Mouse (Mus musculus) CH12.LX (cell line): ENCODE measurements at regions not wholly inside any gene's neighbourhood (a gene's known extent, or its start where the extent isn't known, plus 50 kb on each side); places are given as distances from the start of the nearest gene placed in this dataset.

Source experiments
- DNase-seq: peaks from one replicate; pipeline ENCODE4 v3.0.0-alpha.2; 2013; ENCODE audit errors: extremely low read depth
- H3K27ac ChIP-seq: 2 replicates; pipeline ENCODE4 v1.5.1; 2012; ENCODE audit warnings: low read depth, mild to moderate bottlenecking, control low read depth, moderate library complexity; ENCODE audit not compliant: insufficient read depth
- H3K27me3 ChIP-seq: replicated peaks from 2 replicates; pipeline ENCODE3; 2012; ENCODE audit warnings: inconsistent platforms
- H3K36me3 ChIP-seq, 2 experiments: replicated peaks in 1 of 2; 2 replicates each; pipeline versions ENCODE3 to v1.6.1; 2012; ENCODE audit warnings: inconsistent platforms in 1 of 2, low read length in 1 of 2, mild to moderate bottlenecking in 1 of 2, mixed read lengths in 1 of 2, moderate library complexity in 1 of 2; ENCODE audit not compliant: control insufficient read depth in 1 of 2, insufficient read depth in 1 of 2
- H3K4me1 ChIP-seq, 2 experiments: 2 replicates each; pipeline ENCODE4 v1.6.1; 2012; ENCODE audit warnings: inconsistent platforms in 1 of 2, moderate library complexity in 1 of 2; ENCODE audit not compliant: insufficient read depth in 2 of 2, control insufficient read depth in 1 of 2
- H3K4me2 ChIP-seq: 2 replicates; pipeline ENCODE4 v1.6.1; 2012; ENCODE audit warnings: low read depth, mild to moderate bottlenecking, control low read depth; ENCODE audit not compliant: poor library complexity, insufficient read depth, severe bottlenecking
- H3K4me3 ChIP-seq, 3 experiments: fragments of 150-350 bp in 1 of 3; sonication (generic) in 1 of 3; replicated peaks in 1 of 3; 2 replicates each; pipeline versions ENCODE3 to v1.5.1; 2011 to 2012; ENCODE audit warnings: low read depth in 2 of 3, low read length in 2 of 3, mild to moderate bottlenecking in 2 of 3, moderate library complexity in 2 of 3, control low read depth in 1 of 3, improper control_type of control experiment in 1 of 3, inconsistent platforms in 1 of 3, mixed read lengths in 1 of 3; ENCODE audit not compliant: poor library complexity in 1 of 3
- H3K79me2 ChIP-seq: replicated peaks from 2 replicates; pipeline ENCODE4 v1.6.1; 2012; ENCODE audit warnings: mild to moderate bottlenecking, moderate library complexity; ENCODE audit not compliant: control insufficient read depth, poor library complexity, insufficient read depth, severe bottlenecking; ENCODE audit errors: extremely low read depth
- H3K9ac ChIP-seq: 2 replicates; pipeline ENCODE4 v1.6.1; 2012; ENCODE audit warnings: low read depth, mild to moderate bottlenecking, control low read depth, moderate library complexity; ENCODE audit not compliant: insufficient read depth
- H3K9me3 ChIP-seq: replicated peaks from 2 replicates; pipeline ENCODE3; 2012; ENCODE audit warnings: low read length, inconsistent platforms, mixed read lengths
- BHLHE40 ChIP-seq: IDR thresholded peaks from 2 replicates; pipeline ENCODE4 v1.6.1; 2011; ENCODE audit warnings: mild to moderate bottlenecking, low read depth, low read length, improper control_type of control experiment
- CHD1 ChIP-seq: IDR thresholded peaks from 2 replicates; pipeline ENCODE4 v1.6.1; 2012; ENCODE audit warnings: low read depth, low read length, improper control_type of control experiment, inconsistent platforms
- CTCF ChIP-seq, 2 experiments: IDR thresholded peaks in 1 of 2; conservative IDR thresholded peaks in 1 of 2; 2 replicates each; pipeline ENCODE4 v1.5.1; 2011 to 2012; ENCODE audit warnings: low read depth in 2 of 2, low read length in 2 of 2, improper control_type of control experiment in 1 of 2, inconsistent platforms in 1 of 2, mild to moderate bottlenecking in 1 of 2, moderate library complexity in 1 of 2
- E2F4 ChIP-seq: IDR thresholded peaks from 2 replicates; pipeline ENCODE4 v1.6.1; 2011; ENCODE audit warnings: low read depth, low read length, improper control_type of control experiment; ENCODE audit not compliant: insufficient replicate concordance
- ELF1 ChIP-seq: IDR thresholded peaks from 2 replicates; pipeline ENCODE4 v1.6.1; 2014; ENCODE audit warnings: low read depth, mild to moderate bottlenecking, inconsistent platforms, low read length, improper control_type of control experiment
- EP300 ChIP-seq: IDR thresholded peaks from 2 replicates; pipeline ENCODE4 v1.6.1; 2011; ENCODE audit warnings: low read length, improper control_type of control experiment
- HCFC1 ChIP-seq: IDR thresholded peaks from 2 replicates; pipeline ENCODE4 v1.6.1; 2012; ENCODE audit warnings: low read depth, mild to moderate bottlenecking, inconsistent platforms, low read length, improper control_type of control experiment
- IRF4 ChIP-seq: IDR thresholded peaks from 2 replicates; pipeline ENCODE4 v1.6.1; 2014; ENCODE audit warnings: low read depth, mild to moderate bottlenecking, inconsistent platforms, low read length, improper control_type of control experiment
- JUN ChIP-seq: IDR thresholded peaks from 2 replicates; pipeline ENCODE4 v1.6.1; 2011; ENCODE audit warnings: low read depth, mild to moderate bottlenecking, low read length, improper control_type of control experiment, moderate library complexity; ENCODE audit not compliant: insufficient read depth
- KAT2A ChIP-seq: IDR thresholded peaks from 2 replicates; pipeline ENCODE4 v1.6.1; 2012; ENCODE audit warnings: low read length, improper control_type of control experiment, inconsistent platforms; ENCODE audit not compliant: insufficient replicate concordance
- MAFK ChIP-seq: IDR thresholded peaks from 2 replicates; pipeline ENCODE4 v1.6.1; 2011; ENCODE audit warnings: low read length, improper control_type of control experiment; ENCODE audit not compliant: insufficient replicate concordance
- MAX ChIP-seq: IDR thresholded peaks from 2 replicates; pipeline ENCODE4 v1.6.1; 2011; ENCODE audit warnings: low read length, improper control_type of control experiment
- MEF2A ChIP-seq: IDR thresholded peaks from 2 replicates; pipeline ENCODE4 v1.6.1; 2014; ENCODE audit warnings: low read depth, mild to moderate bottlenecking, inconsistent platforms, low read length, improper control_type of control experiment, borderline replicate concordance
- MXI1 ChIP-seq: IDR thresholded peaks from 2 replicates; pipeline ENCODE4 v1.6.1; 2011; ENCODE audit warnings: mild to moderate bottlenecking, low read depth, low read length, improper control_type of control experiment
- MYC ChIP-seq: IDR thresholded peaks from 2 replicates; pipeline ENCODE4 v1.6.1; 2011; ENCODE audit warnings: low read depth, mild to moderate bottlenecking, improper control_type of control experiment, low read length
- NELFE ChIP-seq: IDR thresholded peaks from 2 replicates; pipeline ENCODE4 v1.6.1; 2011; ENCODE audit warnings: low read depth, low read length, improper control_type of control experiment
- PAX5 ChIP-seq: IDR thresholded peaks from 2 replicates; pipeline ENCODE4 v1.6.1; 2012; ENCODE audit warnings: low read length, inconsistent platforms, mixed read lengths
- POLR2AphosphoS2 ChIP-seq: IDR thresholded peaks from 2 replicates; pipeline ENCODE4 v1.6.1; 2011; ENCODE audit warnings: low read depth, low read length, improper control_type of control experiment
- RAD21 ChIP-seq: IDR thresholded peaks from 2 replicates; pipeline ENCODE4 v1.6.1; 2011; ENCODE audit warnings: low read depth, mild to moderate bottlenecking, low read length, improper control_type of control experiment, moderate library complexity
- RCOR1 ChIP-seq: conservative IDR thresholded peaks from 2 replicates; pipeline ENCODE4 v1.6.1; 2012; ENCODE audit warnings: low read depth, mild to moderate bottlenecking, inconsistent platforms, low read length, improper control_type of control experiment
- SIN3A ChIP-seq: IDR thresholded peaks from 2 replicates; pipeline ENCODE4 v1.6.1; 2012; ENCODE audit warnings: low read length, improper control_type of control experiment, inconsistent platforms
- SMC3 ChIP-seq: IDR thresholded peaks from 2 replicates; pipeline ENCODE4 v1.6.1; 2011; ENCODE audit warnings: low read depth, low read length, improper control_type of control experiment
- TBP ChIP-seq: conservative IDR thresholded peaks from 2 replicates; pipeline ENCODE4 v1.6.1; 2011; ENCODE audit warnings: low read depth, low read length, improper control_type of control experiment
- UBTF ChIP-seq: IDR thresholded peaks from 2 replicates; pipeline ENCODE4 v1.6.1; 2012; ENCODE audit warnings: low read depth, mild to moderate bottlenecking, inconsistent platforms, low read length, improper control_type of control experiment, moderate library complexity
- USF2 ChIP-seq: conservative IDR thresholded peaks from 2 replicates; pipeline ENCODE4 v1.6.1; 2011; ENCODE audit warnings: low read depth, low read length, improper control_type of control experiment
- ZC3H11A ChIP-seq: IDR thresholded peaks from 2 replicates; pipeline ENCODE4 v1.6.1; 2012; ENCODE audit warnings: low read depth, mild to moderate bottlenecking, inconsistent platforms, low read length, improper control_type of control experiment
- ZKSCAN1 ChIP-seq: IDR thresholded peaks from 2 replicates; pipeline ENCODE4 v1.6.1; 2012; ENCODE audit warnings: low read depth, inconsistent platforms, low read length, improper control_type of control experiment, borderline replicate concordance
- ZMIZ1 ChIP-seq: IDR thresholded peaks from 2 replicates; pipeline ENCODE4 v1.6.1; 2012; ENCODE audit warnings: low read depth, mild to moderate bottlenecking, inconsistent platforms, low read length, improper control_type of control experiment
- ZNF384 ChIP-seq: IDR thresholded peaks from 2 replicates; pipeline ENCODE4 v1.6.1; 2012; ENCODE audit warnings: low read depth, low read length, improper control_type of control experiment, inconsistent platforms
- dilution Hi-C: fragments of 300-500 bp; cut with MboI; formaldehyde crosslinking; loops from 2 replicates; pipeline ENCODE4 v1.14.3; 2020; ENCODE audit warnings: low sequenced_read_pairs; ENCODE audit not compliant: extremely low pct_unique_long_range_greater_than_20kb, extremely low pct_ligation_motif_present
- in situ Hi-C: fragments of 300-500 bp; cut with MboI; formaldehyde crosslinking; loops from 3 replicates; pipeline ENCODE4 v1.14.3; 2019; ENCODE audit warnings: low sequenced_read_pairs, low pct_ligation_motif_present, low pct_unique_long_range_greater_than_20kb, mixed read lengths

GRCm38 (mm10) chr2:46443686-46444180, 1326.5 kb upstream of the Zeb2 start (continued):
- TF ChIP-seq PAX5 (no peak), HCFC1 (no peak), SMC3 (peak; percentile 88), JUN (peak; percentile 34; the same call in 1 of the 2 replicates), NELFE (no peak), ZNF384 (no peak), ZKSCAN1 (no peak), ZC3H11A (peak; percentile 92), CTCF (conservative IDR thresholded peaks at IDR 0.05 in 1 of 2, IDR thresholded peaks at IDR 0.05 in 1 of 2; ENCODE audit: low read depth in 2 of 2, low read length in 2 of 2) (peak; percentile 48 to 85), MXI1 (no peak), MAX (peak; percentile 78), MAFK (no peak), ELF1 (no peak), SIN3A (no peak), POLR2AphosphoS2 (no peak)

GRCm38 (mm10) chr2:46443061-46443685, 1326.0 kb upstream of the Zeb2 start:
- TF ChIP-seq ZMIZ1 (no peak), TBP (no peak)
- DNase-seq: peak; percentile 18
- Histone ChIP-seq H3K4me3 (no peak overlapping the region), H3K4me2 (no peak overlapping the region), H3K79me2 (no peaks in the 10 kb centered on the region), H3K9me3 (no peaks in the 10 kb centered on the region), H3K27ac (peak overlapping the region; percentile 86), H3K36me3 (no peaks in the 10 kb centered on the region), H3K4me1 (peaks cover 5 to 45% of the 10 kb centered on the region in 2 experiments; a peak in 3 of 4 replicates), H3K27me3 (no peaks in the 10 kb centered on the region), H3K9ac (peak overlapping the region; percentile 29)
- dilution Hi-C loops: no loop called here
- in situ Hi-C loops: loop anchor here (25.0 kb wide), 1 partner anchor 1331 kb away; the partner anchor contains the start of gene Zeb2

GRCm38 (mm10) chr2:46442576-46442975, 1325.4 kb upstream of the Zeb2 start:
- no peaks in the 10 kb centered on the region for H3K36me3 ChIP-seq
- no peak overlapping the region for H3K4me3 ChIP-seq
- dilution Hi-C loops: no loop called here
- H3K4me1 ChIP-seq: peaks cover 5 to 45% of the 10 kb centered on the region in 2 experiments; a peak in 3 of 4 replicates
- no peaks in the 10 kb centered on the region for H3K9me3 ChIP-seq
- peak overlapping the region; percentile 25; the same call in 1 of the 2 replicates for H3K9ac ChIP-seq
- in situ Hi-C loops: loop anchor here (25.0 kb wide), 1 partner anchor 1330 kb away; the partner anchor contains the start of gene Zeb2
- no peaks in the 10 kb centered on the region for H3K79me2 ChIP-seq
- no peak for TF ChIP-seq EP300
- no peak for TF ChIP-seq MAFK
- no peak for TF ChIP-seq SMC3
- TF ChIP-seq MEF2A: no peak
- no peak for TF ChIP-seq E2F4
- no peak for TF ChIP-seq KAT2A
- no peak for TF ChIP-seq RAD21
- no peak for TF ChIP-seq JUN
- no peak for TF ChIP-seq ZC3H11A
- no peak for TF ChIP-seq UBTF
- no peak for TF ChIP-seq CHD1
- TF ChIP-seq RCOR1: no peak
- TF ChIP-seq HCFC1: no peak
- no peak for TF ChIP-seq IRF4
- TF ChIP-seq CTCF (conservative IDR thresholded peaks at IDR 0.05 in 1 of 2, IDR thresholded peaks at IDR 0.05 in 1 of 2; ENCODE audit: low read depth in 2 of 2, low read length in 2 of 2): no peak
- TF ChIP-seq BHLHE40: no peak
- no peak for TF ChIP-seq MYC
- no peak for TF ChIP-seq USF2
- TF ChIP-seq ELF1: no peak
- TF ChIP-seq, all 38 proteins: peak for 0
- no peak for DNase-seq
- Histone ChIP-seq H3K4me2 (no peak overlapping the region), H3K27ac (peak overlapping the region; percentile 37; the same call in 1 of the 2 replicates), H3K27me3 (no peaks in the 10 kb centered on the region)
